Mouse (Mus musculus) urinary bladder, postnatal 25 days (tissue): ENCODE results near the gene Nif3l1.

ENCODE experiments used
- DNase-seq: peaks from one replicate; pipeline ENCODE4 v3.0.0; 2022; ENCODE audit warnings: low spot score

Nif3l1 gene

DNA sequence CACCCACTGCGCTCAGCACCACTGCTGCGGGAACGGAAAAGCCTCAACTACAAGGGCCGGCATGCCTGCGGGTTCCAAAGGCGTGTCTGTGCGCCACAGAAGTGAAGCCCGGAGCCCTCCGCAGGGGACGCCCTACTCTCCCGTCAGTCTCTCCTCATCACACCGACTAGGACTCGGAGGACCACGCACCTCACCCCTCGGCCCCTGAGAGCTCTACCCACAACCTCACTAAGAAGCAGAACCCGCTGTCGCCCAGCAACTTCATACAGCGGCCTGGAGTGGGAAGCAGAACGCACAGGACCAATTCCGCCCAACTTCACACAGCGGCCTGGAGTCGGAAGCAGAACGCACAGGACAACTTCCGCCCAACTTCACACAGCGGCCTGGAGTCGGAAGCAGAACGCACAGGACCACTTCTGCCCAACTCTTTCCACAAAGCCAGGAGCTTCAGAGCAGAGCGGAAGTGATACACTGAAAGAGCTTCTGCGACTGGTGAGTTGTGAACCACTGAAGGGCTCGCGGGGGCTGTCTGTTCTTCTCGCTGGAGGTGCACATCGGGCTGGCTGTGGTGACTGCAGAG is at the start of gene Nif3l1, which contains the start of gene Ppil3:
TSS of gene Nif3l1 (plus strand) at position 9 of the 580 bp plus-strand sequence.
TSS of gene Ppil3 (minus strand) at position 344 of the 580 bp plus-strand sequence.
- DNase-seq = peak; percentile 62

DNA sequence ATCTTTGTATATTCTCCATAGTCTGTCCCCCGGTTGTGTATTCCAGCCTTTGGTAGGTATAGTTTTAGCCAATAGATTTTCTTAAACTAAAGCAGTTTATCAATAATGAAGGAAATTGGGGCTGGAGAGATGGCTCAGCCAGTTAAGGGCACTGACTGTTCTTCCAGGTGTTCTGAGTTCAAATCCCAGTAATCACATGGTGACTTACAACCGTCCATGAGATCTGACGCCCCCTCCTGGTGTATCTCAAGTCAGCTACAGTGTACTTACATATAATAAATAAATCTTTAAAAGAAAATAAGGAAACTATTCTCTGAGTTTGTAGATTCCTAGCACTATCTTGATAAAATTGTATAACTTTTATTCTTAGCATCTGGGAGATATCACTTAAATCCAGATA is 49.6 kb upstream of the Nif3l1 start:
- DNase-seq = no peak

DNA sequence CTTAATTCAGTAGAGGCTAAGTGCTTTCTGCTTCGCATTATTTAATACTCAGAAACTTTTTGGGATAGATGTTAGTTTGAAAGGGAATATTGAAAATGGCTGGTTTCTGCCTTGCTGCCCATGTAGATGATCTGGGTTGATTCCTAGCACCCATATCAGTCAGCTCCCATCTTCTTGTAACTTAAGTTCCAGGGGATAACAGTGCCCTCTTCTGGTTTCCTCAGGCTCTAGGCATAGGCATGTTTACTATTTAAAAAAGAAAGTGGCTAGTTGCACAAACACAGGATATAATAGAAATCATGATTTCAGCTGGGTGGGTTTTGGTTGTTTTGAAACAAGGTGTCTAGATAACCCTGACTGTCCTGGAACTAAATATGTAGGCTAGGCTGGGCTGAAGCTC is 48.8 kb upstream of the Nif3l1 start:
- no peak for DNase-seq

DNA sequence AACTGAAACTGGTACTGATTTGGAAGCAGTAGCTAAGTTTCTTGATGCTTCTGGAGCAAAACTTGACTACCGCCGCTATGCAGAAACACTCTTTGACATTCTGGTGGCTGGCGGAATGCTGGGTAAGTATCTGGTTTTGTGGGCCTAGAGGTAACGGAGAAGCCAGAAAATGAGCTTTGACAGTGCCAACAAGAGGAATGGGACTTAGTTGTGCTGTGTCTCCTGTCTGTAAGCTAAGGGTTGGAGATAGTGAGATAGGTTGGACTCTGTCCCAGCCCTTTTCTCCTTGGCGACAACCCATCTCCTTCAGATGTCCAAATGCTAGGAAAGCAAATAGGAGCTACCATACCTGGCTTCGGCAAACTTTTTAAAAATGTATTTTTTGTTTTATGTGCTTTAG is 47.2 kb upstream of the Nif3l1 start:
- no peak for DNase-seq

DNA sequence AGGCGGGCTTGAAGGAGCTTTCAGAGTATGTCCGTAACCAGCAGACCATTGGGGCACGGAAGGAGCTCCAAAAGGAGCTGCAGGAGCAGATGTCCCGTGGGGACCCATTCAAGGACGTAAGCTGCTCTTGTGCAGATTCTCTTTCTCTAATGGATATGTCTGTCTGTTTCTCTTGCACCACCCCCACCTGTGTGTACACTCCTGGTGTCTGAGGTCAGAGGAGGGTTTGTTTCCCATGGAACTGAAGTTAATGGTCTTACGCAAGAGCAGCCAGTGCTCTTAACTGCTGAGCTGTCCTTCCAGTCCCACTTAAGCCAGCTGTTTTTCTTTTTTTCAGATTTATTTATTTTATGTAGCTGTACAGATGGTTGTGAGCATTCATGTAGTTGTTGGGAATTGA is 43.6 kb upstream of the Nif3l1 start:
- no peak for DNase-seq

DNA sequence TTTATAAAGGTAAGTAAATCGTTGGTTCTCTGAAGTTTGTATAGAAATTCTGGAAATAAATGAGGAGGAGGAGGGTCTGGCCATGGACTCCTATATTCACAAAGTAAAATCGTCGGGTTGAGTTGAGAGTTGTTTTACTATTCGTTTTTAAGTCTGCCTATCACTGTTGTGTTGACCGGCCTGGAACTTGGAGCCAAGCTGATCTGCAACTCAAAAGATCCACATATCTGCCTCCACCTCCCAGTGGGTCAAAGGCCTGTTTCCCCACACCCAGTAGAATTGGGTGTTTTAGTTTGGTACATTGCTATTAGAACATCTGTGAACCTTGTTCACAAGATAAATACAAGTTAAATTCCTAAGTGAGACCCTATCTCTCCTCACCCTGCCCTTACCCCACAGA is 41.2 kb upstream of the Nif3l1 start:
- no peak for DNase-seq

DNA sequence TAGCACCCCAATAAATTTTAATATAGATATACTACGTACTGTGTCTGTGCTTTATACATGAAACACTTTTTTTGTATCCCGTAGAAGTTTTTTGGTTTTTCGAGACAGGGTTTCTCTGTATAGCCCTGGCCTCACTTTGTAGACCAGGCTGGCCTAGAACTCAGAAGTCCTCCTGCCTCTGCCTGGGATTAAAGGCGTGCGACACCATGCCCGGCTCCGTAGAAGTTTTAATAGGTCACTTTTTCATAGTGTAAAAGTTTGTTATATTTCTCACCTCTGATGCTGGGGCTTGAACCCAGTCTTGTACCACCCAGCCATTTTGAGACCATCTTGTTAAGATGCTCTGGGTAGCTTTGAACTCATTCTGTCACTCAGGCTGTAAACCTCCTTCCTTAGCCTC is 37.6 kb upstream of the Nif3l1 start:
- DNase-seq = no peak

DNA sequence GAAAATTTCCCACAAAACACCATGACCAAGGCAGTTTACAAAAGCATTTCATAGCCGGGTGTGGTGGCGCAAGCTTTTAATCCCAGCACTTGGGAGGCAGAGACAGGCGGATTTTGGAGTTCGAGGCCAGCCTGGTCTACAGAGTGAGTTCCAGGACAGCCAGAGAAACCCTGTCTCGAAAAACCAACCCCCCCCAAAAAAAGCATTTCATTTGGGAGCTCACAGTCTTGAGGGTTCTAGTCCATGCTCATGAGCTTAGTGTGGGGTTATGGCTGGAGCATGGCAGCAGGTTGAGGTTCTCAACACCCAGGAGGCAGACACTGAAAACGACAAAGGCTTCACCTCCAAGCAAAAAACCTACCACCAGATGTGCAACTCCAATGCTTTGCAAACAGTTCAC is 36.8 kb upstream of the Nif3l1 start:
- DNase-seq = no peak

DNA sequence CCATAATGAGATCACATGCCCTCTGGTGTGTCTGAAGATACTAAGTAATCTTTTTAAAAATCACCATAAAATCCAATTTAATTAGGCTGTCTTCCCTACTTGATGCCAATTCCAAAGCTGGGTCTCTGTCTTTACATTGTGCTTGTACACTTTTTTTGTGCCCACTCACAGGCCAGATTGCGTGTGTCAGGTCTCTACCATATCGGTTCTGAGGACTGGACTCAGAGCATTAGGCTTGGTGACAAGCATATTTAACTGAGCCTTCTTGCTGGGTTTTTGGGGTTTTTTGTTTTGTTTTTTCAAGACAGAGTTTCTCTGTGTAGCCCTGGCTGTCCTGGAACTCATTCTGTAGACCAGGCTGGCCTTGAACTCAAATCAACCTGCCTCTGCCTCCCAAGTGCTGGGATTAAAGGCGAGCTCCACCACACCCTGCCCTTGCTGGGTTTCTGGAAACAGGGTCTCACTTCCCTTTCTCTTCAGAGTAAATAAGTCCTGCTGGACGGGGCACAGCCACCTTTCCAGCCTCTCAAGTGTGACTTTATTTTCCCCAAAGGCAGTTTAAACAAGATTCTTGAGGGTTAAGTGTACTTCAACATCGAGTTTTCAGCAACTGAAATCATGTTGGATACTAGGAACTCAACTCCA is 35.3 kb upstream of the Nif3l1 start:
- no peak for DNase-seq

DNA sequence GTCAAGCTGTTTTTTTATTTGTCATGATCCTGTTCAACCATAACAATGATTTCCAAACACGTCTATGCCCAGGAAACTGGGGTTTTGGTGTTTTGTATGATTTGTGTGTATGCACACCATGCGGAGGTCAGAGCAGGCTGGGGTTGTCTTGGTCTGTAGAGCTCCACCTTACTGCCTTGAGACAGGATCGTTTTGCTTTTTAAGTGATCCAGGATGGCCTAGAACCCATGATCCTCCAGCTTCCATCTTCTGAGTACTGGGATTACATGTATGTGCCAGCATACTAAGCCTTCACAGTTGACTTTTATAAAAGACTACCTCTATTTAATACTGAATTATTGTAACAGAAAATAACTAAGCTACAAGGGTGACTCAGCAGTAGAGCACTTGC is 34.8 kb upstream of the Nif3l1 start:
- no peak for DNase-seq

DNA sequence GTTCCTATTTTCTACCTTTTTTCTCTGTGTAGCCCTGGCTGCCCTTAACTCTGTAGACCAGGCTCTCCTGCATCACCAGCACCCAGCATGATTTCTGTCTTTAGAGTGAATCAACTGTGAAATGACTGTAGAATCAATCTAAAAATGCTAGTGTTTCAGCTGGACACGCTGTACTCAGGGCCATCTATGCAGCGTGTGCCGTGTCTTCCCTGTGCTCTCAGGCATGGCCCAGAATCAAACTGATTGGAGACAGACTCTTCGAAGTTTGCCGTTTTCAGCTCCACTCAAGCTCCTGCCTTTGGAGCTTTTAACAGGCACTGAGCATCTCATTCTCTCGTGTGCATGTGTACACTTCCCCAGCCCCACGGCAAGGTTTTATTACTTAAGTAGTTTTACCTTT is 34.2 kb upstream of the Nif3l1 start:
- DNase-seq = no peak

DNA sequence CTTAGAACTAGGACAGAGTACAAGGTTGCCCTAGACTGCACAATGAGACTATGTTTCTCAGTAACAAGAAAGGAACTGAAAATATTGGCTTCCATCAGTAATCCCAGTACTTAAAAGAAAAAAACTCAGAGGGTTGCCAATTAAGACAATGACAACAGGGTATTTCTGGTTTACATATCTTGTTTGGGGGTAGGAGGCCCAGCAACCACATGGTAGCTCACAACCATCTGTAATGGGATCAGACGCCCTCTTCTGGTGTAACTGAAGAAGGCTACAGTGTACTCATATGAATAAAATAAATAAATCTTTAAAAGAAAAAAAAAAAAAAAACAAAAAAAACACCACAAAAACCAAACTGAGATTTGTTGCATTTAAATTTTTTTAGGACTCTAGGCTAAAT is 29.5 kb upstream of the Nif3l1 start:
- no peak for DNase-seq

DNA sequence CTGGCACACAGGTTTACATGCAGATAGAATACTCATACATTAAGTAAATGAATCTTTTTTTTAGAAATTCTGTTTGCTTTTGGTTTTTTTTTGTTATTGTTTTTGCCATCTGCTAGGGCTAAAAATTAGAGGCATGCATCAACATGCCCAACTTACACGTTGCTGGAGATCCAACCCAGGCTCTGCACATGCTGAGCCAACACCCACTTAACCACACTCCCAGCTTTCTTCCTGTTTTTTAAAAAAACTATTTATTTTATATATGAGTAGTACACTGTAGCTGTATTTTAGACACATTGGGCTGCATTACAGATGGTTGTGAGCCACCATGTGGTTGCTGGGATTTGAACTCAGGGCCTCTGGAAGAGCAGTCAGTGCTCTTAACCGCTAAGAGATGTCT is 28.9 kb upstream of the Nif3l1 start:
- DNase-seq = no peak

DNA sequence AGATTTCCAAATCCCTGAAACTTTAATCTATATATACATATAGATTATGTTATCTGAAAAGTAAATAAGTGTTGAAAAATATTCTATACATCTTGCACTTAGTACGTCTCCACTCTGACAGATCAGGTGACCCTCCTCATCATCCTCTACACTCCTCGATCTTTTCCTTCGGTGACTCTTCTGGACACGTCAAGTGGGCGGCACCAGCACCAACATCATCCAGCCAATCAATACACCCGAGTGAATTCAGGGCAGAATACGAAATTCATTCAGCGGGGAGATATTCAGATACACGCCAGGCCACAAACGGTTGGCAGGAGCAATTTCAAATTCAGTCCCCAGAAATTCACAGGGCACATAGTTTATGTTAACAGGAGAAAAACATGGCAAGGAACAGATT is 24.9 kb upstream of the Nif3l1 start:
- DNase-seq = no peak

DNA sequence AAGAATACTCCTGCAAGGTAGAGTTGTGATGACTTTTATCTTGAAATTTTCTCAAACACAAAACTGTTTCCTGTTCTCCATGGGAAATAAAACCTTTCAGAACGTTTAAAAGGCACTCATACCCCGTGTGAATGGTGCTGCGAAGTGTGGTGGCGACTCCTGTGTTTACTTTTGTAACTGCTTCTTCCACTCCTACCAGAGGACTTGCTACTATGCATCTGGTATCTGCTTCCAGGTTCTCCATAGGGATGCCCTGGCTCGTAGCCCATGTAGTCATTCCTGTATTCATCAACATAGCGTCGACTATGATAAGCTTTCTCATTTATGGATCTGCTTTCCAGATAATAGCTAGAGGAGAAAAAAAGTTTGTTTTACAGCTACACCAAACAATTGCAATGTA is 24.0 kb upstream of the Nif3l1 start:
- no peak for DNase-seq

DNA sequence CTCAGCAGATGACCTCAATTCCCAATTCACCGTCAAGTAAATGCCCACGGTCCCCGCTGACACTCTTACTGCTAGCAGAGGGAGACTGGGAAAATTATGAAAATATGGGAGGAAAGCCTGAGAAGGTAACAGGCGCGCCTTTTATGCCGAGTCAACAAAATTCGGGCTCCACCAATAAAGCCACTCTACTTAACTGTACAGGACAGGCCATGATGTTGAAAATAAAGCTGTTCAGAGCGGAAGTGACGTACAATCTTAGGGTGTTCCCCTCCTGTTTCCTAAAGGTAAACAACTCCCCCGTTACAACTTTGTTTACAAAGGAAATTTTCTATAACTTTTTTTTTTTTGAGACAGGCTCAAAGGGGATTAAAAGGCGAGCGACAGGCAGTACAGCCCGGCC is 22.1 kb upstream of the Nif3l1 start:
- DNase-seq = peak; percentile 15

DNA sequence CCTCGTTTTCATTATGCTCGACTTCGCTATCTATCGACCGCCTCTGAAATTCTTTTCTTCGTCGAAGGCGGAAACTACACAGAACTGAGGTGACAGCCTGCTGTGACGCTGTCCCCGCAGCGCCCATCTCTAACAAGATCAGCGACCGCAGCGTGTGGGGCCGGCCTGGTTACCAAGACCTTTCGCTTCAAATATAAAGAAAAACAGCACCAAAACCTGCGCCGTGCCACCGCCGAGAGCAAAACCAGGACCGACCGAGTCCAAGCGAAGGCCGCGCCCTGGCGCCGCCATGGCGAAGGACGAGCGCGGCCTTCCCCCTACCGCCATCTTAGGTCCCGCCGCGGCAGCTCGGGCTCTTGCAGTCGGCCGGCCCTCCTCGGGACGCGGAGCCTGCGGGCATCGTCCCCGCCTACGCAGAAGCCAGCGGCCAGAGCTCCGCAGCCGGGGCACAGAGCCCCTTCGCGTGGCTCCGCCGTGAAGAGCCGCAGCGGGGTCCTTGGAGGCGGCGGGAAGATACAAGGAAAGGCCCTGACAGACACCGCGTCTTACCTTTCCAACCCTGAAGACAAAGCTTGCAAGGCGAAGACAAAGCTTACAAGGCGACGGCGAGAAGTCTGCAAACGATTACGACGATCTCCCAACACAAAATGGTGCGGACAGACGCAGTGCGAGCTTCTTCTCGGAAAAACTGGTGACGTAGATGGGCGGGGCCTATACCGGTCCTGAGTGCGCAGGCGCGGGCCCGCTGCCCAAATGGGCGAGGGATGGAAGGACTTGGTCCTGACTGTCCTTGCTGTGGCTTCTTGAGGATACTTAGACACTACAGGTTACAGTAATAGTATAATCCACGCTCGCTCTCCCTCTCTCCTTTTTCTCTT is 21.3 kb upstream of the Nif3l1 start, which contains the start of gene Clk1:
TSS of gene Clk1 (minus strand) at position 696 of the 878 bp plus-strand sequence.
- DNase-seq = peak; percentile 98

DNA sequence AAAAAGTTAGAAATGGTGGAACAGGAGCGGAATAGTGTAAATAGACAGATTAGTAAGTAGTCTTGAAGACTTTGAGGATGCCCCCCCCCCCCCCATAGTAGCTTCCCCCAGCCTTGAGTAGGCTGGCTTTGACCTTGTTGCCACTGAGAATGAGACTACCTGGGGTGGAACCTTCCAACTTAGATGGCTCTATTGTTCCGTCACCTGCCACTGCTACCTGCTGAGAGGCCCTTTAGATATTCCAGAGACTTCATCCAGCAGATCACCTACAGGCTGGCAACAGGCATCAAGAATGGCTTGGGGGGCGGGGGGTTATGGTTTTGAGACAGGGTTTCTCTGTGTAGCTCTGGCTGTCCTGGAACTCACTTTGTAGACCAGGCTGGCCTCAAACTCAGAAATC is 20.4 kb upstream of the Nif3l1 start:
- no peak for DNase-seq

DNA sequence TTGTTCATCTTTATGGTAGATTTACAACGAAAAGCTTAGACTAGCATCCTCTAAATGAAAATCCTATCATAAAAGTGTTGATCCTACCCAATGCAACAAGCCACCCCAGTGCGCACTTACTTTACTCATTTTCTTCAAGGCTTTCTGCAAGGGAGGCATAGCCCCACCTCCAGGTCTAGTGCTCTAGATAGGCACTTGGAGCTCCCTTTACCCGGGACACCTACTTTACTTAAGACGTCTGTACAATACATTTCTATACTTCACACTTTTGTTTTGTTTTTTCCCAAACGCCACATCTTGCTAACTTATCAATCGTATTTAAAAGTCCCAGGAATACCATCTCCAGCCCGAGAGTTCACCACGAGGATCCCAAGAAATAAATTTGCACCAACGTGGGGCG is 260 bp upstream of the Nif3l1 start:
- no peak for DNase-seq

DNA sequence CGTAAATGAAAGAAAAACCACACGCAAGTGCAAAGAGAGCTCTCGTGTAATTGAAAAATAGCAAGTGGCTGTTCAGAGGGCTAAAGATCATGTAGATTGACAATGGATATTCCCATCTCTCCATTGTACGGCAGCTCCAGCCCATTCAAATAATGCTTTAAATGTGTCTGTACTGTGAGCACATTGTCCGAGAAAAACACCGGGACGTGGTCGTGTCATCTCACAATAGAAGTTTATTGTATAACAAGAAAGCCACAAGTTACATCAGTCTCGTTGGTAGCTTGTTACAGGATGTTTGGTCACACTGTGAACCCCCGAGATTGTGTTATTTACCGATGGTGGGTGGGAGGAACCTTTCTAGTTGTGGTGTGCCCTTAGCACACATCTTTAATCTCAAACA is 910 bp downstream of the Nif3l1 start:
- DNase-seq = no peak

DNA sequence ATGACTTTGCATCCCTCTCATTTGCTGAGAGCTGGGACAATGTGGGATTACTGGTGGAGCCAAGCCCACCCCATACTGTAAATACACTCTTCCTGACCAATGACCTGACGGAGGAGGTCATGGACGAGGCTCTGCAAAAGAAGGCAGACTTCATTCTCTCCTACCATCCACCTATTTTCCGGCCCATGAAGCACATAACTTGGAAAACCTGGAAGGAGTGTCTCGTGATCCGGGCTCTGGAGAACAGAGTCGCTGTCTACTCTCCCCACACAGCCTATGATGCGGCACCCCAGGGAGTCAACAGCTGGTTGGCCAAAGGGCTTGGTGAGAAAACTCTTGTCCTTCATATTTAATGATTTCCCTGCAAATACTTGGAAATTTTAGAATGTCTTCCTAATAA is 2.8 kb downstream of the Nif3l1 start:
- no peak for DNase-seq

DNA sequence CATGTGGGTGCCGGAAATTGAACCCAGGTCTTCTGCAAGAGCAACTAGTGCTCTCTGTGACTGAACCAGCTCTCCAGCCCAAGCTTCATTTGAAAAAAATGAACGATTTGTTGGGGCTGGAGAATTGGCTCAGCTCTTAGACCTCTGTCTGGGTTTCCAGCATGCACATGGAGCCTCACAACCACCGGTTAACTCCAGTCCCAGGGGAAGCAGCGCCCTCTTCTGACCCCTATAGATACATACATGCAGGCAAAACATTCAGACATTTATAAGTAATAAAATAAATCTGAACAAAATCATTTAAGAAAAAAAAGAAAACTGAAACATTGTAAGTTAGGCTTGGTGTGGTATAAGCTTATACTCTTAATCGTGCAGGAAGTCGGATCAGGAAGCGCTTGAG is 3.4 kb downstream of the Nif3l1 start:
- DNase-seq = no peak

DNA sequence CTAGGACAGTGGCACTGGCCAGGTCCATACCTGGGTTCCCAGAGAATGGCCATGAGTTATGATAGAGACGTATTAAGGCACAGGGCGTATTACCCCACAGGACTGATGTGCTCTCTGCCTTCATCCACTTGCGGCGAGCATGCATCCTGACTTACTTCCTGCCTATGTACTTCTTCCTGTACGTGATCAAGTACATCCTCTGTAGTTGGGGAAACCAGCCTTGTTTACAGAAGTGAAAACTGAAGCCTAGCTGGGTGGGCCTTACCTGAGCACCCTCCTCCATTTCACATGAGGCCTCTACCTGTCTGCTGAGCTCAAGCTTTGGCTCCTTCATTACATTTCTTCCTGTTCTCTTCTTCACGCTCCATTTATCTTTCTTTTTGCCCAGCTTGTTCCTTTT is 9.4 kb downstream of the Nif3l1 start:
- no peak for DNase-seq
